Mouse (Mus musculus): ENCODE measurements around the gene Olfr988. TPM values are rescaled to one million over a fixed set of nuclear protein-coding genes. Genes with fewer than 3 reads are reported as not detected.
"Not testable (repeated sequence)": the region's sequence is repeated elsewhere in the genome, so short reads cannot be mapped to it uniquely, and the experiment has no call there.

The Olfr988 gene
- polyA plus RNA-seq (2015; fragmentation: Nextera tagmentation; extraction: Ambion mirVana): not detected in 2 replicates

- H3K9ac ChIP-seq; H3K27me3 ChIP-seq (replicated peaks); H3K4me2 ChIP-seq; H3K4me3 ChIP-seq; H3K9me3 ChIP-seq; H3K4me1 ChIP-seq; ATAC-seq (ENCODE audit: extremely low read depth, insufficient number of reproducible peaks, low FRiP score, low TSS enrichment); H3K27ac ChIP-seq (replicated peaks); H3K36me3 ChIP-seq: not testable (repeated sequence)
Observed at GRCm38 (mm10) chr2:85363127-85363526, at the start of gene Olfr988. Olfr988 (minus strand) TSS chr2:85363227.

- H3K4me2 ChIP-seq: no peak within 1 kb of the TSS
- no peaks in the 10 kb centered on the region for H3K4me1 ChIP-seq
- no peaks in the 10 kb centered on the region for H3K36me3 ChIP-seq
- no peak within 1 kb of the TSS for H3K9ac ChIP-seq
- H3K27me3 ChIP-seq (replicated peaks): no peaks in the 10 kb centered on the region
- no peak for ATAC-seq (ENCODE audit: extremely low read depth, insufficient number of reproducible peaks, low FRiP score, low TSS enrichment)
- WGBS: 46% methylated on average over 2 of the region's 2 CpGs
- no peak within 1 kb of the TSS for H3K4me3 ChIP-seq
- no peak within 1 kb of the TSS for H3K27ac ChIP-seq (replicated peaks)
- H3K9me3 ChIP-seq: no peaks in the 10 kb centered on the region
Observed at GRCm38 (mm10) chr2:85409369-85409768, 46.3 kb upstream of the Olfr988 start, which contains the start of gene Olfr992. Olfr992 (minus strand) TSS chr2:85409469.

GRCm38 (mm10) chr2:85339972-85340371 is 23.1 kb downstream of the Olfr988 start:
- H3K4me2 ChIP-seq: no peak overlapping the region
- no peaks in the 10 kb centered on the region for H3K27me3 ChIP-seq (replicated peaks)
- H3K36me3 ChIP-seq: no peaks in the 10 kb centered on the region
- H3K27ac ChIP-seq (replicated peaks): no peak overlapping the region
- WGBS: 41% methylated on average over 7 of the region's 7 CpGs
- H3K9me3 ChIP-seq: no peaks in the 10 kb centered on the region
- H3K4me1 ChIP-seq: no peaks in the 10 kb centered on the region
- no peak for ATAC-seq (ENCODE audit: extremely low read depth, insufficient number of reproducible peaks, low FRiP score, low TSS enrichment)
- H3K4me3 ChIP-seq: no peak overlapping the region
- no peak overlapping the region for H3K9ac ChIP-seq

- H3K36me3 ChIP-seq; H3K4me3 ChIP-seq; H3K27ac ChIP-seq (replicated peaks); H3K4me1 ChIP-seq; H3K9ac ChIP-seq; H3K27me3 ChIP-seq (replicated peaks); ATAC-seq (ENCODE audit: extremely low read depth, insufficient number of reproducible peaks, low FRiP score, low TSS enrichment); H3K9me3 ChIP-seq; H3K4me2 ChIP-seq: not testable (repeated sequence)
Observed at GRCm38 (mm10) chr2:85339215-85339614, 23.8 kb downstream of the Olfr988 start, which contains the start of gene Olfr987. Olfr987 (minus strand) TSS chr2:85339315.

GRCm38 (mm10) chr2:85319106-85319505 is 43.9 kb downstream of the Olfr988 start:
- Histone ChIP-seq H3K9ac (no peak overlapping the region), H3K27me3 (replicated peaks) (no peaks in the 10 kb centered on the region), H3K36me3 (no peaks in the 10 kb centered on the region), H3K4me3 (no peak overlapping the region), H3K4me1 (no peaks in the 10 kb centered on the region), H3K9me3 (no peaks in the 10 kb centered on the region), H3K27ac (replicated peaks) (no peak overlapping the region), H3K4me2 (no peak overlapping the region)
- 69% methylated on average over 1 of the region's 1 CpGs for WGBS
- ATAC-seq (ENCODE audit: extremely low read depth, insufficient number of reproducible peaks, low FRiP score, low TSS enrichment): no peak

Other genes with a start within 250 kb of the Olfr988 start
- 22.3 and 27.8 TPM in 2 replicates for gene Aplnr, start 227.0 kb downstream of the Olfr988 start, polyA plus RNA-seq (2015; fragmentation: Nextera tagmentation; extraction: Ambion mirVana)
- gene Lrrc55, start 166.0 kb downstream of the Olfr988 start, polyA plus RNA-seq (2015; fragmentation: Nextera tagmentation; extraction: Ambion mirVana): 0.32 and 0.35 TPM in 2 replicates
- gene Olfr987, start 23.9 kb downstream of the Olfr988 start, polyA plus RNA-seq (2015; fragmentation: Nextera tagmentation; extraction: Ambion mirVana): not detected in 2 replicates
- gene Olfr992, start 46.2 kb upstream of the Olfr988 start, polyA plus RNA-seq (2015; fragmentation: Nextera tagmentation; extraction: Ambion mirVana): not detected in 2 replicates
- gene Olfr993, start 51.6 kb upstream of the Olfr988 start, polyA plus RNA-seq (2015; fragmentation: Nextera tagmentation; extraction: Ambion mirVana): not detected in 2 replicates
- not detected in 2 replicates for gene Olfr994, start 73.2 kb upstream of the Olfr988 start, polyA plus RNA-seq (2015; fragmentation: Nextera tagmentation; extraction: Ambion mirVana)
- gene Olfr995, start 80.4 kb upstream of the Olfr988 start, polyA plus RNA-seq (2015; fragmentation: Nextera tagmentation; extraction: Ambion mirVana): not detected in 2 replicates
- not detected in 2 replicates for gene 4833423E24Rik, start 155.8 kb upstream of the Olfr988 start, polyA plus RNA-seq (2015; fragmentation: Nextera tagmentation; extraction: Ambion mirVana)
- gene Olfr996, start 216.0 kb upstream of the Olfr988 start, polyA plus RNA-seq (2015; fragmentation: Nextera tagmentation; extraction: Ambion mirVana): not detected in 2 replicates
- gene Olfr998, start 225.7 kb upstream of the Olfr988 start, polyA plus RNA-seq (2015; fragmentation: Nextera tagmentation; extraction: Ambion mirVana): not detected in 2 replicates
- not detected in 2 replicates for gene Olfr1000, start 248.7 kb upstream of the Olfr988 start, polyA plus RNA-seq (2015; fragmentation: Nextera tagmentation; extraction: Ambion mirVana)